Mouse (Mus musculus) heart, postnatal 10 days (tissue): Measurements from ENCODE around the gene Rps6kl1. TPM values are rescaled to one million over a fixed set of nuclear protein-coding genes. Genes with fewer than 3 reads are reported as not detected.

ENCODE experiments used
- DNase-seq, 2 experiments: peaks; one replicate each; pipeline ENCODE4 v3.0.0; 2021
- intact Hi-C: fragments of 180-260 bp; cut with DNase I; formaldehyde crosslinking; loops from one replicate; pipeline ENCODE4 v1.15.1; 2025
- total RNA-seq, 2 experiments: library from RNA; stranded (reverse); gene quantifications; 2 replicates each; pipeline ENCODE4 v1.2.3; 2021

The Rps6kl1 gene
- total RNA-seq, 2 experiments from 2014 or later: 3.2 to 3.8 TPM

DNA sequence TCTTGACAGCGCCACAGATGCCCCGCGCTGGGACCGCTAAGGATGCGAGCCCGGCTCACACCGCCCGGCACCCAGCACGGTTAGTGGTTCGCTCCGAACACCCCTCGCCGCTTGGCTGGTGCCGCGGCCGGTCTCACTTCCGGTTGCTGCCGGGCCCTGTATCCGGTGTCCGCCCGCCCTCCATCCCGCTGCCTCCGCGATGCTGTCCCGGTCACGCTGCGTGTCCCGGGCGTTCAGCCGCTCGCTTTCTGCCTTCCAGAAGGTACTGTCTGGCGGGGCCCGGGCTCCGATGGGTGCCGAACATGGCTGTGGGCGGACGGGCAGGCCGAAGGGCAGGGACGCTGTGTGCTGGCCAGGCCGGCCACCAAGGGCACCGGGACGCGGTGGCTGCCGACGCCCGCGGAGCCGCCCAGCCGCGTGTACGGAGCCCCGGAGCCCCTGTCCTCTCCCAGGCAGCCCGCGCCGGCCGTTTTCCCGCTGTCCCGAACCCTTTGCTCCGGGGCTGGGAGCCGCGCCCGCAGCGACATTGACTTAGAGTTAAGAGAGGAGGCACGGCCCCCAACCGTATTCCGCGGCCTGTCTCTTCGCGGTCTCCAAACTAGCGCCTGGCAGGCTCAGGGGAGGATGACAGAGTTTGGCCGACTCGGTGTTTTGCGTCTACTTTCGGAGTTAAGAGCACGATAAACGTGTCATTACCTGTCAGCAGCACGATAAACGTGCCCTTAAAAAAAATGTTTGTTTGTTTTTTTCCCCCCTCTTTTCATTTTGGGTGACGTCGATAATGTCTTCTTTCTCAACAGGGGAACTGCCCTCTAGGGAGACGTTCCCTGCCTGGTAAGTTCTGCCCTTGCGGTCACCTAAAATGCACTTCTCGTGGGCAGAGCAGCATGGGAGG, 40.1 kb downstream of the Rps6kl1 start, which contains the start of the genes Prox2 and Dlst:
Prox2 (minus strand) TSS at position 62 of the 895 bp plus-strand sequence.
Dlst (plus strand) TSS at position 136 of the 895 bp plus-strand sequence.
- intact Hi-C loops: no loop called here
- peak; percentile 93 to 95 for DNase-seq

DNA sequence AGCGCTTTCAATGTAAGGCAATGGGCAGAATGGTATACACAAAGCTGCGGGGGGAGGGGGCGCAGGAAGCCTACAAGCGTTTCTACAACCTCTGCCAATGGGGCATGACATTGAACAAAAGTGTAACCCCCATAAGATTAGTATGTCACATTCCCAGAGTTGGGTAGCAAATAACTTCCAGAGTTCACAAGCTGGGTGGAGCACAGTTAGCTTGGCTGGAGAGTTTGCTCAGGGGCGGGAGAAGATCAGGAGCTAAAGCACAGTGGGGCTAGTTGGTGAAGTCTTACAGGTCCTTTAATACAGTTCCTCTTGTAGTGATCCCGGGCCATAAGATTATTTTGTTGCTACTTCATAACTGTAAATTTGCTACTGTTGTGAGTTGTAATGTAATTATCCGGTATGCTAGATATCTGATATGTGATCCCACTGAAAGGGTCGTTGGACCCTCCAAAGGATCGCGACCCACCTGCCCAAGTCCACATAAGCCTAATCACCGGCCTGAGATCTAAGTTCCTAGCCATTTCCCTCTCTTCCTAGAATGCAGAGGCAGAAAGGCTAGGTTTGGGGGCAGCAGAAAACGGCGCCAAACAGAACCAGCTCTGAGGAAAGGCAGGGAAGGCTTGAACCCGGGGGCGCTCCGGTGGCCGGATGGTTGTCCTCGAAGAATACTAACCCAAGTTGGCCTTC, 40.9 kb downstream of the Rps6kl1 start:
- peak; percentile 41 to 47 for DNase-seq
- intact Hi-C loops: no loop called here

GRCm38 (mm10) chr12:85109426-85109825, 41.6 kb downstream of the Rps6kl1 start:
- intact Hi-C loops: no loop called here
- no peak for DNase-seq

GRCm38 (mm10) chr12:85108643-85109042, 42.4 kb downstream of the Rps6kl1 start:
- intact Hi-C loops: no loop called here
- no peak for DNase-seq

GRCm38 (mm10) chr12:85106292-85106691, 44.8 kb downstream of the Rps6kl1 start:
- intact Hi-C loops: no loop called here
- DNase-seq: no peak

DNA sequence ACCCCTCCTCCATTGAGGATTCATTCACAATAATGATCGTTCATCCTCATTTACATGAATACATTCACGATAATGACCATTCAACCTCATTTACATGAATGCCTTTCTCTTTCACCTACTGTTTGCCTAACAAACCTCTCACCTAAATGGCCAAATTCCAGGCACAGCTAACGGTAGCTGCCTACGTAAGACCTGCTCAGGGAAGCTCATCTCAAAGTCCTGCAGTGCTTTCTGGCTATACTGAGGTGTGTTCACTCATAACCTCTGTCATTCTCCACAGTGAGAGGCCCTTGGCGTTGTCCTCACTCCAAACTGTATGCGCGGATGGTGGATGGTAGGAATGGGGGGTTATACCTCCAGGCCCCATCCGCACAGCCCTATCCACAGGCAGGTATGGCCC, 46.3 kb downstream of the Rps6kl1 start:
- intact Hi-C loops: no loop called here
- no peak for DNase-seq

GRCm38 (mm10) chr12:85103096-85103495, 48.0 kb downstream of the Rps6kl1 start:
- intact Hi-C loops: no loop called here
- no peak for DNase-seq

DNA sequence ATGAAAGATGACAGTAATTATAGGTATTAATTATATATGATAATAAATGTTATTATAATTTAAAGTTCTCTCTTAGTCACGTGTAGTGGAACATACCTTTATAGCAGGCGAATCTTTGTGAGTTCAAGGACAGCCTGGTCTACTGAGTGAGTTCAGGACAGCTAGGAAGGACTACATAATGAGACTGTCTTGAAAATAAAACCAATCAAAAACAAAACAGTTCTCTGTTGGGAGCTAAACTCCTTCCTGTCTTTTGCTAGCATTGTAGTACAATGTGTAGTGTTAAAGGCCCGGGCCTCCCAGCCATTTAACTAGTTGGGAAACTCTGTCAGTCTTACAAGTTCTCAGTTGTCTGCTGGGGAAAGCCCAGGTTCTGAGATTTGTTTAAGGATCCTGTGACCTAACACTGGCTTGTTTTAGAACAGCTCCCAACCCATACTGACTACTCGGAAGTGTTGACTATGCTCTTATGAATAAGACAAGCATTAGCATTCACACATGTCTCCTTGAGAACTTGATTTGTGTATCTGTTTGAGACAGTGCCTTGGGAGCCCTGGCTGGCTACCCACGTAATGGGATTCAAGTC, 49.5 kb downstream of the Rps6kl1 start:
- intact Hi-C loops: no loop called here
- DNase-seq: no peak

DNA sequence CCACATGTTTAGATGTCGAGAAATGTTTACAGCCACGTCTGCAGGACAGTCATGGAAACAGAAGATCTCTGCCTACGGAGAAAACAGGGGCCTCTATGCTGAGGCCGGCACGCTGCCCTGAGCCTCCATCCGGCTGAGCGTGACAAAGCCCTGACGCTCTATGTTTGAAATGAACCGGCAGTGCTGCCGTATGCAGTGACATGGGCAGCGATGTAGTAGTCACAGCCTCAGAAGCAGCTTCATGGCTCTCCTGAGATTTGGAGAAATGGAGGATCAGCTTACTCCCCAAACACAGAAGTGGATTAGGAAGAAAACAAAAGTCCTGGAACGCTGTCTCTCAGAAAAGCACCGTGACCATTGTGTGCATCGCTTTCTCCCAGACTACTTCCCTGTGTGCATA, 50.1 kb downstream of the Rps6kl1 start:
- intact Hi-C loops: no loop called here

DNA sequence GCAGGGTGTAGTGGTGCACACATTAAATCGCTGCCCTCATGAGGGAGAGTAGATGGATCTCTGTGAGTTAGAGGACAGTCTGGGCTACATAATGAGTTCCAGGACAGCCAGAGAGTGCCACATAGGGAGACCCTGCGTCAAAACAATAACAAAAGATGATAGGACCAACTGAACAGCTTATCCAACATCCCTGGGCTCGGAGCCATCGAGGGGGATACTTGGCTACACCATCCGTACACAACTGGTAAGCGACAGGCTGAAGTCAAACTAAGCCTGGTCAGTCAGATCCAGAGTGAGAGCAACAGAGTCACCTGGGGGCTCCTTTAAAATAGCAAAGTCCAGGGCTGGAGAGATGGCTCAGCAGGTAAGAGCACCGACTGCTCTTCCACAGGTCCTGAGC, 55.2 kb downstream of the Rps6kl1 start:
- no peak for DNase-seq
- intact Hi-C loops: no loop called here

More for the DNA sequence above, 50.1 kb downstream of the Rps6kl1 start:
- DNase-seq: no peak

DNA sequence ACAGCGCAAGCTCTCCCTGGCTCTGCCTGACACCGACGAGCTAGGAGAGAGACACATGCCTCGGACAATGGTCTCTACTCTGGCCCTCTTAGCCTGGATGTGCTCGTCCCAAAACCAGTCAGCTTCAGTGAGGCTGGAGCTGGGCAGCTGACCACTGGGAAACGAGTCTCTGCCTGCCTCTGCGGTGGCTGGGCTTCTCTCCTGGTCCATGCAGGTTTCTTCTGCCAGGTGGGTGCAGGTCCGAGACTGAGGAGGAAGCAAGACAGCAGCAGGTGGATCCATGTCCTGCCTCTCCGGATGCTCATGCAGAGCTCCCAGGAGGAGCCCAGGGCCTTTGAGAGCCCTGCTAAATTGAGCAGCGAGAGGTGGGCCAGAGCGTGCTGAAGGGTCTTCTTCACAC, 55.9 kb downstream of the Rps6kl1 start:
- peak in 1 of 2 experiments; percentile 21 for DNase-seq
- intact Hi-C loops: no loop called here

GRCm38 (mm10) chr12:85094706-85095105, 56.4 kb downstream of the Rps6kl1 start:
- intact Hi-C loops: no loop called here

DNA sequence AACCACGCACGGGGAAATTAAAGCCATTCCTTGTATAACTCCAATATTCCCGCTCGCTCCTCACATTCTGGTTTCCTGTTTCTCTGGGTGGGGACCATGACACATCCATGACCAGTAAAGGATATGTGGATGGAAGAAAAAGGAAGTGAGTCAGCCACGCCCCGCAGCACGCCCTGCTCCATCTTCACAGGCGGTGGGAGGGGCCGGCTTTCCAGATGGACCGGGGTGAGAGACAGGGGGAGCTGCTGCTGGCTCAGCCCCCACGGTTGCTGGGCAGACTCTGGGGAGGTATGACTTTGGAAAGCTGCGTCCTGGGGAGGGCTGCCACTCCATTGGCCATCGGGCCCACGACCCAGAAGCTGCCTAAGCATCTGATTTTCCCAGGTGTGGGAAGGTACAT, 57.1 kb downstream of the Rps6kl1 start:
- peak; percentile 66 to 76 for DNase-seq
- intact Hi-C loops: no loop called here

More at GRCm38 (mm10) chr12:85094706-85095105, 56.4 kb downstream of the Rps6kl1 start:
- peak; percentile 48 to 60 for DNase-seq

GRCm38 (mm10) chr12:85092214-85092613, 58.9 kb downstream of the Rps6kl1 start:
- intact Hi-C loops: loop anchor here (1.0 kb wide), 1 partner anchor 213 kb away; no protein-coding TSS in a partner anchor
- DNase-seq: peak; percentile 60 to 78

GRCm38 (mm10) chr12:85091190-85091589, 59.9 kb downstream of the Rps6kl1 start:
- intact Hi-C loops: no loop called here
- no peak for DNase-seq

- no peak for DNase-seq
- intact Hi-C loops: no loop called here
Measured at GRCm38 (mm10) chr12:85087845-85088244, 63.2 kb downstream of the Rps6kl1 start.

Other genes with a start within 250 kb of the Rps6kl1 start
- 10 to 100 TPM; 45.0 to 45.3 TPM for gene Fcf1, start 180.4 kb downstream of the Rps6kl1 start, total RNA-seq
- 10 to 100 TPM; 38.1 to 48.5 TPM for gene Arel1, start 180.4 kb downstream of the Rps6kl1 start, total RNA-seq
- gene Ylpm1, start 154.9 kb downstream of the Rps6kl1 start, total RNA-seq: 10 to 100 TPM; 33.6 to 36.3 TPM
- gene Prox2, start 40.5 kb downstream of the Rps6kl1 start, total RNA-seq: 1 to 10 TPM; 2.2 to 3.3 TPM
- 100 to 1,000 TPM; 632 to 665 TPM for gene Dlst, start 40.4 kb downstream of the Rps6kl1 start, total RNA-seq
- gene Pgf, start 26.5 kb upstream of the Rps6kl1 start, total RNA-seq: 1 to 10 TPM; 2.4 to 6.2 TPM
- gene Eif2b2, start 68.2 kb upstream of the Rps6kl1 start, total RNA-seq: 10 to 100 TPM; 56.5 to 57.8 TPM
- 1 to 10 TPM; 7.1 to 8.2 TPM for gene Mlh3, start 119.3 kb upstream of the Rps6kl1 start, total RNA-seq
- 10 to 100 TPM; 21.3 to 22.9 TPM for gene Acyp1, start 137.2 kb upstream of the Rps6kl1 start, total RNA-seq
- 1 to 10 TPM; 1.6 to 1.7 TPM for gene Zc2hc1c, start 137.3 kb upstream of the Rps6kl1 start, total RNA-seq
- gene Nek9, start 188.1 kb upstream of the Rps6kl1 start, total RNA-seq: 10 to 100 TPM; 74.2 to 79.1 TPM
- gene Tmed10, start 223.6 kb upstream of the Rps6kl1 start, total RNA-seq: 100 to 1,000 TPM; 184 to 190 TPM